Mouse (Mus musculus): ENCODE measurements around the gene Nek9. TPM values are rescaled to one million over a fixed set of nuclear protein-coding genes. Genes with fewer than 3 reads are reported as not detected.

Gene Nek9
- polyA plus RNA-seq, 1 experiment from 2014 or later = 26.4 TPM

- Histone ChIP-seq H3K36me3 (no peaks in the 10 kb centered on the region), H3K27ac (peak overlapping the region; percentile 39; the same call in 1 of the 2 replicates)
- 70% methylated on average over 8 of the region's 8 CpGs for WGBS
These were observed 33.0 kb upstream of the Nek9 start for GRCm38 (mm10) chr12:85372068-85372665.

DNA sequence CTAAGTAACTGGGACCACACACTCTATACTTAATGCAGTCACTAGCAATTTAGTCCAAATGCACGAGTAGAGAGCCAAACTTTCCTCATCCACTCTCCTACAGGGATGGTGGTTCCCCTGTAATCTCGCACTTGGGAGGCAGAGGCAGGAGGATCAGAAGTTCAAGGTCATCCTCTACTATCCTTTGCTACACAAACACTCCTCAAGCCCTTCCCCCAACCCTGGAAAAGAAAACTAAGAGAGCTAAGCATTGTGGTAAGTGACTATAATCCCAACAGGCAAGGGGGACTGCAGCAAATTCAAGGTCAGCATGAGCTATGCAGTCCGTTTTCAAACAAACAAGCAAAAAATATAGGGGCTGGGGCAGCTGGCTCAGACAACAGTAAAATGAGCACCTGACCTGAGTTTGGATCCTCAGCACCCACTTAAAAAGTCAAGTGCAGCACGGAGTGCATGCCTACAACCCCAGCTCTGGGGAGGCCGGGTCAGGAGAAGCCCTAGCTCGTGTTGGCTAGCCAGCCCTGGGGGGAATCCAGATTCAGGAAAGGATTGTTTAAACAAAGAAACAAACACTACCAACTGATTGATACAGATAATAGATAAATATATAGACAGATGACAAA, 29.4 kb upstream of the Nek9 start:
- Histone ChIP-seq H3K4me1 (peaks cover 33% of the 10 kb centered on the region), H3K27me3 (no peaks in the 10 kb centered on the region), H3K36me3 (peaks cover 7% of the 10 kb centered on the region; the same call in 1 of the 2 replicates), H3K27ac (no peak overlapping the region), H3K4me2 (no peak overlapping the region), H3K9ac (no peak overlapping the region), H3K4me3 (no peak overlapping the region), H3K9me3 (no peaks in the 10 kb centered on the region)
- 82% methylated on average over 6 of the region's 6 CpGs for WGBS
- no peak for ATAC-seq (ENCODE audit: insufficient number of reproducible peaks, insufficient read depth, low FRiP score, low TSS enrichment, low read depth)

More at GRCm38 (mm10) chr12:85372068-85372665, 33.0 kb upstream of the Nek9 start:
- Histone ChIP-seq H3K4me1 (peaks cover 23% of the 10 kb centered on the region), H3K9me3 (no peaks in the 10 kb centered on the region), H3K4me2 (peak overlapping the region; percentile 77; the same call in 1 of the 2 replicates), H3K9ac (no peak overlapping the region), H3K4me3 (peak overlapping the region; percentile 7; the same call in 1 of the 2 replicates), H3K27me3 (no peaks in the 10 kb centered on the region)
- no peak for ATAC-seq (ENCODE audit: insufficient number of reproducible peaks, insufficient read depth, low FRiP score, low TSS enrichment, low read depth)

DNA sequence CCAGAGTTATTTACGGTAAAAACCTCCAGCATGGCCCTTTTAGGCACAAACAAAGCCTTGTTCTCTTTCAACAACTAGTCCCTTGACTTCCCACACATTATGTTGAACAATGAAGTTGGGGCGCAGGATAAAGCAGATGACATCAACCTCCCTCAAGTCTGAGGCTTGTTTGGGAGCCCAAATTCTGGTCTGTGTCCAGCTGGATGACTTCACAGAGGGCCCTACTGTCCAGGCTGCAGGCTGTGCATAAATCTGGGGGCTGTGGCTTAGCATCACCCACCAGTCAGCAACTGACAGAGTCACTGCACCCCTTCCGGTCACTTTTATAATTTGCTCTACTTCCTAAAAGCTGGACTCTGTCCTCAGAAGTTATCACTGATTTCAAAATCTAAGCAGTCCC, 27.1 kb upstream of the Nek9 start:
- no peak overlapping the region for H3K9ac ChIP-seq
- ATAC-seq (ENCODE audit: insufficient number of reproducible peaks, insufficient read depth, low FRiP score, low TSS enrichment, low read depth) = no peak
- no peak overlapping the region for H3K4me2 ChIP-seq
- H3K36me3 ChIP-seq = peaks cover 17% of the 10 kb centered on the region
- H3K27me3 ChIP-seq = no peaks in the 10 kb centered on the region
- no peaks in the 10 kb centered on the region for H3K9me3 ChIP-seq
- 81% methylated on average over 3 of the region's 3 CpGs for WGBS
- peak overlapping the region; percentile 24; the same call in 1 of the 2 replicates for H3K27ac ChIP-seq
- no peak overlapping the region for H3K4me3 ChIP-seq
- peaks cover 18% of the 10 kb centered on the region for H3K4me1 ChIP-seq

GRCm38 (mm10) chr12:85362510-85362909, 23.3 kb upstream of the Nek9 start:
- 79% methylated on average over 4 of the region's 4 CpGs for WGBS
- no peaks in the 10 kb centered on the region for H3K27me3 ChIP-seq
- peaks cover 12% of the 10 kb centered on the region for H3K4me1 ChIP-seq
- H3K27ac ChIP-seq = no peak overlapping the region
- H3K4me3 ChIP-seq = no peak overlapping the region
- ATAC-seq (ENCODE audit: insufficient number of reproducible peaks, insufficient read depth, low FRiP score, low TSS enrichment, low read depth) = no peak
- H3K9ac ChIP-seq = no peak overlapping the region
- H3K36me3 ChIP-seq = peaks cover 17% of the 10 kb centered on the region
- H3K4me2 ChIP-seq = no peak overlapping the region
- H3K9me3 ChIP-seq = no peaks in the 10 kb centered on the region

GRCm38 (mm10) chr12:85361580-85361979, 22.4 kb upstream of the Nek9 start:
- ATAC-seq (ENCODE audit: insufficient number of reproducible peaks, insufficient read depth, low FRiP score, low TSS enrichment, low read depth) = no peak
- Histone ChIP-seq H3K27ac (no peak overlapping the region), H3K4me2 (no peak overlapping the region), H3K27me3 (no peaks in the 10 kb centered on the region), H3K36me3 (peaks cover 17% of the 10 kb centered on the region), H3K4me3 (no peak overlapping the region), H3K4me1 (peaks cover 8% of the 10 kb centered on the region), H3K9me3 (no peaks in the 10 kb centered on the region), H3K9ac (no peak overlapping the region)

GRCm38 (mm10) chr12:85361165-85361564, 22.0 kb upstream of the Nek9 start:
- ATAC-seq (ENCODE audit: insufficient number of reproducible peaks, insufficient read depth, low FRiP score, low TSS enrichment, low read depth) = no peak
- H3K36me3 ChIP-seq = peaks cover 17% of the 10 kb centered on the region
- no peak overlapping the region for H3K4me2 ChIP-seq
- WGBS = 90% methylated on average over 3 of the region's 3 CpGs
- H3K4me1 ChIP-seq = peaks cover 4% of the 10 kb centered on the region
- no peaks in the 10 kb centered on the region for H3K9me3 ChIP-seq
- no peak overlapping the region for H3K4me3 ChIP-seq
- no peaks in the 10 kb centered on the region for H3K27me3 ChIP-seq
- H3K27ac ChIP-seq = no peak overlapping the region
- H3K9ac ChIP-seq = no peak overlapping the region

DNA sequence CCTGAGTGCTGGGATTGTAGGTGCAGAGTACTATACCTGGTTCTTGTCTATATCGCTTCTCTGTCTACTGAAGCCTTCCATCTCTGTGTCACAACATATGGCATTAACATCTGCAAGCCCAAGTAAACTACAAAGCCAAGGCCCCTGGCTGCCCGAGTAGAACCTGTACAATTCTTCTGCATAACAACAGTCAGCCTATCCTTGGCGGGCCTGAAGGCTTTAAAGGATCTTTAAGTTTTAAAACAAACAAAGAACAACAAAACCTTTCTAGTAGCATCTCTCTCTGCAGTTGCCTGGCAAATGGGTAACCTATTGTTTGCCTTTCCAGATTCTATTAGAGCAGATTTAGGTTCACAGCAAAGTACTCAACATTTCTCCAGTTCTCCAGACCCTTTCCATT, 14.9 kb upstream of the Nek9 start:
- 88% methylated on average over 3 of the region's 3 CpGs for WGBS
- Histone ChIP-seq H3K9ac (no peak overlapping the region), H3K4me2 (no peak overlapping the region), H3K36me3 (peaks cover 34% of the 10 kb centered on the region), H3K27me3 (no peaks in the 10 kb centered on the region), H3K9me3 (no peaks in the 10 kb centered on the region), H3K4me3 (no peak overlapping the region), H3K4me1 (peaks cover 7% of the 10 kb centered on the region; the same call in 1 of the 2 replicates), H3K27ac (no peak overlapping the region)
- ATAC-seq (ENCODE audit: insufficient number of reproducible peaks, insufficient read depth, low FRiP score, low TSS enrichment, low read depth) = no peak

GRCm38 (mm10) chr12:85350407-85351232, 11.5 kb upstream of the Nek9 start:
- Histone ChIP-seq H3K4me1 (peaks cover 7% of the 10 kb centered on the region; the same call in 1 of the 2 replicates), H3K9ac (no peak overlapping the region), H3K4me2 (no peak overlapping the region), H3K4me3 (no peak overlapping the region), H3K9me3 (no peaks in the 10 kb centered on the region), H3K36me3 (peaks cover 47% of the 10 kb centered on the region), H3K27ac (peak overlapping the region; percentile 73), H3K27me3 (no peaks in the 10 kb centered on the region)
- WGBS = 65% methylated on average over 10 of the region's 10 CpGs
- peak; percentile 48; the same call in 1 of the 2 replicates for ATAC-seq (ENCODE audit: insufficient number of reproducible peaks, insufficient read depth, low FRiP score, low TSS enrichment, low read depth)

GRCm38 (mm10) chr12:85348338-85348737, 9.2 kb upstream of the Nek9 start:
- H3K4me3 ChIP-seq = no peak overlapping the region
- H3K27me3 ChIP-seq = no peaks in the 10 kb centered on the region
- peaks cover 33% of the 10 kb centered on the region for H3K36me3 ChIP-seq
- H3K27ac ChIP-seq = peak overlapping the region; percentile 49; the same call in 1 of the 2 replicates
- peaks cover 13% of the 10 kb centered on the region for H3K4me1 ChIP-seq
- no peak overlapping the region for H3K9ac ChIP-seq
- WGBS = 80% methylated on average over 6 of the region's 6 CpGs
- H3K9me3 ChIP-seq = no peaks in the 10 kb centered on the region
- ATAC-seq (ENCODE audit: insufficient number of reproducible peaks, insufficient read depth, low FRiP score, low TSS enrichment, low read depth) = no peak
- H3K4me2 ChIP-seq = no peak overlapping the region

GRCm38 (mm10) chr12:85347196-85347595, 8.0 kb upstream of the Nek9 start:
- Histone ChIP-seq H3K27ac (no peak overlapping the region), H3K27me3 (no peaks in the 10 kb centered on the region)

DNA sequence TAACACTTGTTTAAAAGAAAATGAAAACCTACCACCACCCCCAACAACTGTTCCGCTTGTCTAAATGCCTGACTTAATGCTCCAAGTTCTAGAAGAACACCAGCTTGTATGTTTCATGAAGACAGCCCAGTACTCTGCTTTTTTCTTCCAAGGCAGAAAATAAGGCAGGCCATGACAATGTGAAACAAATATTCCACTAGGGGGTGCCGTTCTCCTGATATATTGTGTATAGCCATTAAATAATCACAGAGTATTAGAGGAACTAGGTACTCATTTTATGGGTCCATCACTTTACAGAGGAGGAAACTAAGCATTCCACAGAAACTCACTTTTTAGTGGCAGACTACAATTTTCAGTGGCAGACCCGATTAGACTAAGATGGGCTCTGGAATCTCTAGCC, 7.2 kb upstream of the Nek9 start:
- H3K27me3 ChIP-seq = no peaks in the 10 kb centered on the region
- H3K9me3 ChIP-seq = no peaks in the 10 kb centered on the region
- no peak overlapping the region for H3K9ac ChIP-seq
- H3K36me3 ChIP-seq = peaks cover 31% of the 10 kb centered on the region
- peaks cover 13% of the 10 kb centered on the region for H3K4me1 ChIP-seq
- 55% methylated on average over 3 of the region's 3 CpGs for WGBS
- H3K4me2 ChIP-seq = no peak overlapping the region
- ATAC-seq (ENCODE audit: insufficient number of reproducible peaks, insufficient read depth, low FRiP score, low TSS enrichment, low read depth) = no peak
- no peak overlapping the region for H3K4me3 ChIP-seq
- H3K27ac ChIP-seq = no peak overlapping the region

More at GRCm38 (mm10) chr12:85347196-85347595, 8.0 kb upstream of the Nek9 start:
- Histone ChIP-seq H3K4me2 (no peak overlapping the region), H3K9me3 (no peaks in the 10 kb centered on the region), H3K36me3 (peaks cover 27% of the 10 kb centered on the region), H3K4me3 (no peak overlapping the region), H3K9ac (no peak overlapping the region), H3K4me1 (peaks cover 13% of the 10 kb centered on the region)
- no peak for ATAC-seq (ENCODE audit: insufficient number of reproducible peaks, insufficient read depth, low FRiP score, low TSS enrichment, low read depth)
- 72% methylated on average over 3 of the region's 3 CpGs for WGBS
